Mouse (Mus musculus) liver, embryonic 14.5 days (tissue): ENCODE measurements around the gene Olfr745. TPM values are rescaled to one million over a fixed set of nuclear protein-coding genes. Genes with fewer than 3 reads are reported as not detected.

Experiments used
- ATAC-seq: fragments of 200-750 bp; cut with Nextera tagmentation; 2 replicates; pipeline ENCODE4 v1.8.0; 2017; ENCODE audit warnings: moderate number of reproducible peaks, mild to moderate bottlenecking, moderate library complexity; ENCODE audit not compliant: insufficient read depth
- DNase-seq, 3 experiments: peaks; one replicate each; pipeline ENCODE4 v3.0.0-alpha.2; 2012 to 2013; ENCODE audit warnings: low read depth in 3 of 3, low spot score in 3 of 3
- H3K27ac ChIP-seq: fragments of 300-500 bp; sonication (generic); 2 replicates; pipeline ENCODE4 v1.5.1; 2014; ENCODE audit warnings: moderate library complexity, mild to moderate bottlenecking, control low read depth, inconsistent platforms
- H3K27me3 ChIP-seq: fragments of 300-500 bp; sonication (generic); 2 replicates; pipeline ENCODE4 v1.6.1; 2014; ENCODE audit warnings: mild to moderate bottlenecking, low read length, moderate library complexity; ENCODE audit not compliant: control insufficient read depth, insufficient read depth
- H3K36me3 ChIP-seq: fragments of 300-500 bp; sonication (generic); replicated peaks from 2 replicates; pipeline ENCODE4 v1.6.1; 2014; ENCODE audit warnings: low read depth; ENCODE audit not compliant: control insufficient read depth, insufficient read depth
- H3K4me1 ChIP-seq, 2 experiments: fragments of 200-500 bp in 1 of 2; fragments of 300-500 bp in 1 of 2; sonication (generic) in 1 of 2; replicated peaks; 2 replicates each; pipeline ENCODE4 v1.6.1; 2012 to 2014; ENCODE audit warnings: antibody characterized with exemption in 1 of 2, inconsistent platforms in 1 of 2, low read length in 1 of 2; ENCODE audit not compliant: control insufficient read depth in 2 of 2, insufficient read depth in 2 of 2
- H3K4me2 ChIP-seq: fragments of 300-500 bp; sonication (generic); 2 replicates; pipeline ENCODE4 v1.6.1; 2014; ENCODE audit warnings: low read depth, mild to moderate bottlenecking, control low read depth, moderate library complexity
- H3K4me3 ChIP-seq, 2 experiments: fragments of 200-500 bp in 1 of 2; fragments of 300-500 bp in 1 of 2; sonication (generic) in 1 of 2; 2 replicates each; pipeline ENCODE4 v1.5.1; 2012 to 2014; ENCODE audit warnings: low read depth in 2 of 2, low read length in 2 of 2, mild to moderate bottlenecking in 2 of 2, control low read depth in 1 of 2, inconsistent platforms in 1 of 2, moderate library complexity in 1 of 2; ENCODE audit not compliant: insufficient read depth in 1 of 2
- H3K9ac ChIP-seq: fragments of 300-500 bp; sonication (generic); replicated peaks from 2 replicates; pipeline ENCODE4 v1.6.1; 2014; ENCODE audit warnings: mild to moderate bottlenecking, control low read depth, moderate library complexity
- H3K9me3 ChIP-seq: fragments of 300-500 bp; sonication (generic); 2 replicates; pipeline ENCODE4 v1.6.1; 2016; ENCODE audit warnings: low read length, mixed read lengths; ENCODE audit not compliant: control insufficient read depth
- CTCF ChIP-seq: IDR thresholded peaks from 2 replicates; pipeline ENCODE4 v1.5.1; 2016; ENCODE audit warnings: antibody characterized with exemption, low read depth, control low read depth
- EP300 ChIP-seq: IDR thresholded peaks from 2 replicates; pipeline ENCODE4 v1.6.1; 2016; ENCODE audit warnings: antibody characterized with exemption, low read depth
- WGBS: fragments of 180-500 bp; shearing (Covaris S2); extraction: QIAGEN DNeasy Blood & Tissue Kit; methylation state at CpG from one replicate; pipeline ENCODE4 v1.1.7; 2014; ENCODE audit not compliant: insufficient replicate concordance; 5-methylcytosine and 5-hydroxymethylcytosine counted together
- polyA plus RNA-seq, 2 experiments: library from polyadenylated mRNA; depleted of rRNA in 1 of 2; stranded (reverse) in 1 of 2; unstranded in 1 of 2; fragments of >200 nt; fragmentation: Nextera tagmentation in 1 of 2; extraction: Ambion mirVana in 1 of 2; gene quantifications; 2 replicates each; pipeline versions ENCODE4 v1.2.1 to v1.2.3; 2012 to 2014

Olfr745 gene
- polyA plus RNA-seq (2012; rRNA removed) (not detected in 2 replicates), polyA plus RNA-seq (2014; fragmentation: Nextera tagmentation; extraction: Ambion mirVana) (not detected in 2 replicates)

DNA sequence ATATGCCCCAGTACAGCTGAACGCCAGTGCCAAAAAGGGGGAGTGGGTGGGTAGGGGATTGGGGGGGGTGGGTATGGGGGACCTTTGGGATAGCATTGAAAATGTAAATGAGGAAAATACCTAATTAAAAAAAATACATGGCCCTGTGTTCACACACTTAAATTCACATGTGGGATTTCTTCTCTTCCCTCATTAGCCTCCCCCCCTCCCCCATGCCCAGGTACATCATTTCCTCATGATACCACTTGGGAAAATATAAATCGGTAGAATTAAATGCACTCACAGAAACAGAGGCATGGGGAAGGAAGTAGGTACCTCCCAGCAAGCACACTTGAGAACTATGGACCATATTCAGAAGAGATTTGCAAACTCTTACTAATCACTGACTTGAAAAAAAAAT is at the start of gene Olfr745:
Gene Olfr745, plus strand, starts transcription at position 301 of the 400 bp plus-strand sequence.
- Histone ChIP-seq H3K9ac (no peak within 1 kb of the TSS), H3K27ac (no peak within 1 kb of the TSS), H3K9me3 (no peaks in the 10 kb centered on the region), H3K4me3 (no peak within 1 kb of the TSS), H3K36me3 (no peaks in the 10 kb centered on the region), H3K4me2 (no peak within 1 kb of the TSS), H3K27me3 (no peaks in the 10 kb centered on the region), H3K4me1 (no peaks in the 10 kb centered on the region)
- TF ChIP-seq CTCF (no peak), EP300 (no peak)
- ATAC-seq (no peak), DNase-seq (no peak)
- 43% methylated on average over 2 of the region's 2 CpGs for WGBS

DNA sequence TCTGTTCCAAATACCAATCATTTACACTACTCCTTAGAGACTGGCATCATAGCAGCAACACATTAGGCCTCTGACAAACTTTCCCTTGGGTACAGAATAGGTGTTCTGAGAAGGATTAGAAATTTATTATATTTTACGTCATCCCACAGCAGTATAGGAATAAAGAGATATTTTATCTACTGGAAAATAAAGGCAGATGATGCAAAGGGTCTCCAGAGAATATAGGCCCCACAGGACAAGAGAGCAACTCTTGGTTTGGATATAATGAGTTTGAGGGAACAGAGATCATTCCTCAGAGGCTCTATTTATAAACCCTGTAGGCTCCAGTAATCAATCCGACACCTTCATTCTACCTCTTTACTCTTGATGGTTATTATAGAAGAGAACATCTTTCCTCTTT is 24.6 kb upstream of the Olfr745 start, which contains the start of gene Olfr744:
Gene Olfr744, plus strand, starts transcription at position 301 of the 400 bp plus-strand sequence.
- Histone ChIP-seq H3K27me3 (no peaks in the 10 kb centered on the region), H3K36me3 (no peaks in the 10 kb centered on the region), H3K9me3 (no peaks in the 10 kb centered on the region), H3K27ac (no peak within 1 kb of the TSS), H3K4me2 (no peak within 1 kb of the TSS), H3K9ac (no peak within 1 kb of the TSS), H3K4me3 (no peak within 1 kb of the TSS), H3K4me1 (no peaks in the 10 kb centered on the region)
- DNase-seq (no peak), ATAC-seq (no peak)
- TF ChIP-seq EP300 (no peak), CTCF (no peak)
- 57% methylated on average over 2 of the region's 2 CpGs for WGBS

DNA sequence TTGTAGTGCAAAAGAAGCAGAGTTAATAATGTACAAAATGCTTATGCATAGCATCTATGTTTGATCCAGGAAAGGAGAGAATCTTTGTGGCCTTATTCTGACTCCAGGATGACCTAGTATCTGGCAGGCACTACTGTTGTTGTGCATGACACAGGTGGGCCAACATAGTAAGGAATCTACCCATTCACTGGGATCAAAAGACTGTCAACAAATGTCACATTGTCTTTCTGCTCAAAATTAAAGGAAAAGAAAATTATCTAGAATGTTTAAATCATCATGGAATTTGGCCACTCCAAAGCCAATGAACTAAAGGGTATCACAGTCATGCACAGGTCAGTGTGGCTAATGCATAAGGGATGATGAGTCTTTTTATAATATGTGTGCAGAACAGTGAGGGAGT is 7.6 kb downstream of the Olfr745 start, which contains the start of gene Olfr746:
Gene Olfr746, plus strand, starts transcription at position 301 of the 400 bp plus-strand sequence.
- no peaks in the 10 kb centered on the region for H3K9me3 ChIP-seq
- DNase-seq = no peak
- H3K27me3 ChIP-seq = no peaks in the 10 kb centered on the region
- no peak within 1 kb of the TSS for H3K27ac ChIP-seq
- H3K36me3 ChIP-seq = no peaks in the 10 kb centered on the region
- no peaks in the 10 kb centered on the region for H3K4me1 ChIP-seq
- no peak for ATAC-seq
- no peak within 1 kb of the TSS for H3K9ac ChIP-seq
- TF ChIP-seq CTCF (no peak), EP300 (no peak)
- no peak within 1 kb of the TSS for H3K4me2 ChIP-seq
- no peak within 1 kb of the TSS for H3K4me3 ChIP-seq

DNA sequence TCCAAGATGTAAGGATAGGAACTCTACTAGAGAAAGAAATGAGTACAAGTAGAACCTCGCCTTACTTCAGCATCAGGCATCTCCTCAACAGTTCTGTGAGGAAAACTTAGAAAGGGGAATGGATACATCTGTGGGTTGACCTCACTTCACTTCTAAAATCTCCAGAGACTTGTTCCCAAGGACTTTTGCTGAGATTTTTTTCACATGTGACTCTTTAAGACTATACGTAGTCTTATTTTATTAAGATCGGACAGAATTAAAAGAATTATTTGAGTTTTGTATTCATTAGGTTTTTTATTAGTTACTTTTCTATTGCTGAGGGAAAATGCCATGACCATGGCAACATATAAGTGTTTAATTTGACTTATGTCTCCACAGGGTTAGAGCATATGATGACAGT is 53.9 kb downstream of the Olfr745 start, which contains the start of gene Olfr747:
Gene Olfr747, minus strand, starts transcription at position 101 of the 400 bp plus-strand sequence.
- no peak within 1 kb of the TSS for H3K27ac ChIP-seq
- no peaks in the 10 kb centered on the region for H3K36me3 ChIP-seq
- TF ChIP-seq CTCF = no peak
- no peak for TF ChIP-seq EP300
- H3K4me2 ChIP-seq = no peak within 1 kb of the TSS
- ATAC-seq = no peak
- no peak within 1 kb of the TSS for H3K4me3 ChIP-seq
- no peaks in the 10 kb centered on the region for H3K4me1 ChIP-seq
- no peaks in the 10 kb centered on the region for H3K27me3 ChIP-seq
- H3K9ac ChIP-seq = no peak within 1 kb of the TSS
- DNase-seq = no peak
- H3K9me3 ChIP-seq = no peaks in the 10 kb centered on the region
- 67% methylated on average over 3 of the region's 3 CpGs for WGBS

Other genes with a start within 250 kb of the Olfr745 start
- gene Olfr738, start 231.8 kb upstream of the Olfr745 start, polyA plus RNA-seq (2012; rRNA removed) = not detected in 2 replicates
- gene Olfr738, start 231.8 kb upstream of the Olfr745 start, polyA plus RNA-seq (2014; fragmentation: Nextera tagmentation; extraction: Ambion mirVana) = not detected in 2 replicates
- not detected in 2 replicates for gene Olfr739, start 220.8 kb upstream of the Olfr745 start, polyA plus RNA-seq (2012; rRNA removed)
- not detected in 2 replicates for gene Olfr739, start 220.8 kb upstream of the Olfr745 start, polyA plus RNA-seq (2014; fragmentation: Nextera tagmentation; extraction: Ambion mirVana)
- not detected in 2 replicates for gene Olfr740, start 193.8 kb upstream of the Olfr745 start, polyA plus RNA-seq (2012; rRNA removed)
- not detected in 2 replicates for gene Olfr740, start 193.8 kb upstream of the Olfr745 start, polyA plus RNA-seq (2014; fragmentation: Nextera tagmentation; extraction: Ambion mirVana)
- gene Olfr741, start 166.7 kb upstream of the Olfr745 start, polyA plus RNA-seq (2012; rRNA removed) = not detected in 2 replicates
- gene Olfr741, start 166.7 kb upstream of the Olfr745 start, polyA plus RNA-seq (2014; fragmentation: Nextera tagmentation; extraction: Ambion mirVana) = not detected in 2 replicates
- gene Olfr742, start 135.8 kb upstream of the Olfr745 start, polyA plus RNA-seq (2012; rRNA removed) = not detected in 2 replicates
- gene Olfr742, start 135.8 kb upstream of the Olfr745 start, polyA plus RNA-seq (2014; fragmentation: Nextera tagmentation; extraction: Ambion mirVana) = not detected in 2 replicates
- not detected in 2 replicates for gene Olfr743, start 117.5 kb upstream of the Olfr745 start, polyA plus RNA-seq (2012; rRNA removed)
- not detected in 2 replicates for gene Olfr743, start 117.5 kb upstream of the Olfr745 start, polyA plus RNA-seq (2014; fragmentation: Nextera tagmentation; extraction: Ambion mirVana)
- gene Olfr744, start 24.5 kb upstream of the Olfr745 start, polyA plus RNA-seq (2012; rRNA removed) = not detected in 2 replicates
- not detected in 2 replicates for gene Olfr744, start 24.5 kb upstream of the Olfr745 start, polyA plus RNA-seq (2014; fragmentation: Nextera tagmentation; extraction: Ambion mirVana)
- gene Olfr746, start 7.7 kb downstream of the Olfr745 start, polyA plus RNA-seq (2012; rRNA removed) = not detected in 2 replicates
- gene Olfr746, start 7.7 kb downstream of the Olfr745 start, polyA plus RNA-seq (2014; fragmentation: Nextera tagmentation; extraction: Ambion mirVana) = not detected in 2 replicates
- not detected in 2 replicates for gene Olfr747, start 53.8 kb downstream of the Olfr745 start, polyA plus RNA-seq (2012; rRNA removed)
- gene Olfr747, start 53.8 kb downstream of the Olfr745 start, polyA plus RNA-seq (2014; fragmentation: Nextera tagmentation; extraction: Ambion mirVana) = not detected in 2 replicates
- gene Olfr748, start 68.0 kb downstream of the Olfr745 start, polyA plus RNA-seq (2012; rRNA removed) = not detected in 2 replicates
- not detected in 2 replicates for gene Olfr748, start 68.0 kb downstream of the Olfr745 start, polyA plus RNA-seq (2014; fragmentation: Nextera tagmentation; extraction: Ambion mirVana)
- not detected in 2 replicates for gene Olfr749, start 105.7 kb downstream of the Olfr745 start, polyA plus RNA-seq (2012; rRNA removed)
- gene Olfr749, start 105.7 kb downstream of the Olfr745 start, polyA plus RNA-seq (2014; fragmentation: Nextera tagmentation; extraction: Ambion mirVana) = not detected in 2 replicates
- 9.6 and 10.8 TPM in 2 replicates for gene Ttc5, start 146.1 kb downstream of the Olfr745 start, polyA plus RNA-seq (2012; rRNA removed)
- 18.0 and 19.8 TPM in 2 replicates for gene Ttc5, start 146.1 kb downstream of the Olfr745 start, polyA plus RNA-seq (2014; fragmentation: Nextera tagmentation; extraction: Ambion mirVana)
- not detected in 2 replicates for gene Ccnb1ip1, start 168.3 kb downstream of the Olfr745 start, polyA plus RNA-seq (2012; rRNA removed)
- not detected in 2 replicates for gene Ccnb1ip1, start 168.3 kb downstream of the Olfr745 start, polyA plus RNA-seq (2014; fragmentation: Nextera tagmentation; extraction: Ambion mirVana)
- gene Parp2, start 168.5 kb downstream of the Olfr745 start, polyA plus RNA-seq (2012; rRNA removed) = 20.6 and 32.9 TPM in 2 replicates
- 31.3 and 35.9 TPM in 2 replicates for gene Parp2, start 168.5 kb downstream of the Olfr745 start, polyA plus RNA-seq (2014; fragmentation: Nextera tagmentation; extraction: Ambion mirVana)
- gene Tep1, start 231.2 kb downstream of the Olfr745 start, polyA plus RNA-seq (2012; rRNA removed) = 1.5 and 2.2 TPM in 2 replicates
- gene Tep1, start 231.2 kb downstream of the Olfr745 start, polyA plus RNA-seq (2014; fragmentation: Nextera tagmentation; extraction: Ambion mirVana) = 3.0 and 4.1 TPM in 2 replicates